In the genomic region with DNA sequence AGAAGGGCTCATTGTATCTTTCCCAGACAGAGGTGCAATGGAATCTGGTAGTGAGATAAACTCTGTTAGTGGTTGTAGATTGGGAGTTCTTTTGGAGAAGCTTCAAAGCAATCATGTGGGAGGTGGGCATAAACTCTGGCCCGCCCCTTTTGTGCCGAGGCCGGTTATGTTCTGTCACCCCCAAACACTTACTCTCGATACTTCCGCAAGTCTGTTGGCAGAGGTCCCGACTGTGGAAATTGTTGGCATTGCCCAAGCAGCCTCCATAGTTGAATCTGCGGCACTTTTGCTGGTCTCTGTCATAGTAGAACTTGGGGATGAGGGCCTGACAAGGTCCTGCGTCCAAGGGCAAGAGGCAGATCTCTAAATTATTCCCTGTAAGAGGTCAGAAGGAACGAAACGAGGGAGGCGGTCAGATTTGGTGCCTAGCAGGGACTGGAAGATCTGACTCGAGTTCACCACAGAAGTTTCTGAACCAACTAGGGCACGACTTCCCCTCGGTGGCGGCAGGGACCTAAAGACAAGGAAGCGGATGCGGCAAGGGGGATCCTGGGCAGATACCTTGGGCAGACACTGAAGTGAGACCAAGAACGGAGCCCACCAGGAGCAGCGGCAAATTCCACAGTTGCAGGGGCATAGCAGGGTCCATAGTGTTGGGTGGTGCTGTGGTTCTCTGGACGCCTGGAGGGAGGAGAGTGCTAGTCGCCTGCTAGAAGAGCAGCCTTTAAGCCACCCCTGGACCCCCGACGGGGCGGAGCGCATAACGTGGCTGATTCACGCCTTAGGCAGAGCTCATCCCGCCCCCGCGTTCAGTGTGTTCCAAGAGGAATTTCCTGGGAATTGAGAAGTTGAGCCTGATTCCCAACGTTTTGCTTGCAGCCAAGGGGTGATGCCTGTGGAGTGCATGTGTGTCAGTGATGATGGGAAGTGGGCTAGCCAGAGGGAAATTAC, we compare ENCODE assay signal across 9 mouse cellular contexts. TPM values are rescaled to one million over a fixed set of nuclear protein-coding genes. Genes with fewer than 3 reads are reported as not detected.
DNase-seq lines count a peak whose midpoint lies in the region; ATAC-seq and TF ChIP-seq lines count a peak whose summit lies in the region.
"Had no signal": no experiment of that assay in that cellular context is flagged by ENCODE, and none has a peak within 500 bp of the region (broad histone marks: within the 10 kb centered on the region; RNA-seq: fewer than 3 reads in every experiment).

No protein-coding gene starts in this region.

- WGBS in forebrain, postnatal 0 days, result 26% methylated on average over 31 of the region's 31 CpGs
- 23% methylated on average over 31 of the region's 31 CpGs for WGBS in limb, embryonic 11.5 days
- WGBS in stomach, embryonic 14.5 days, result 22% methylated on average over 31 of the region's 31 CpGs

- ATAC-seq in forebrain, postnatal 0 days, result no peak
- peak; percentile 90 to 91 for ATAC-seq in hematopoietic stem cell, adult 5-6 weeks (replicated peaks in 1 of 2; ENCODE audit: insufficient read depth in 1 of 2, low FRiP score in 2 of 2, low TSS enrichment in 1 of 2, low read depth in 1 of 2, poor library complexity in 2 of 2, severe bottlenecking in 2 of 2)
- no peak for ATAC-seq in limb, embryonic 11.5 days (ENCODE audit: insufficient number of reproducible peaks, low FRiP score, low TSS enrichment, low read depth)
- peak; percentile 90 for ATAC-seq in megakaryocyte progenitor cell, adult 5-6 weeks (replicated peaks; ENCODE audit: poor library complexity)
- 0 out of 2 replicates have a peak, but pooled peaks have one; percentile 53 for ATAC-seq in stomach, embryonic 14.5 days (ENCODE audit: insufficient number of reproducible peaks, insufficient read depth, low FRiP score, low read depth)

- H3K9ac ChIP-seq in forebrain, postnatal 0 days, result no peak overlapping the region
- H3K9ac ChIP-seq in limb, embryonic 11.5 days (ENCODE audit: low read length), result no peak overlapping the region
- H3K9ac ChIP-seq in stomach, embryonic 14.5 days (replicated peaks; ENCODE audit: low read depth, low read length), result no peak overlapping the region

- H3K4me2 ChIP-seq in forebrain, postnatal 0 days (ENCODE audit: low read depth), result peak overlapping the region; percentile 21
- H3K4me2 ChIP-seq in limb, embryonic 11.5 days (ENCODE audit: low read depth, severe bottlenecking), result peak overlapping the region; percentile 29
- peak overlapping the region; percentile 43 for H3K4me2 ChIP-seq in stomach, embryonic 14.5 days (replicated peaks; ENCODE audit: low read depth, low read length)

- peaks cover 12% of the 10 kb centered on the region for H3K4me1 ChIP-seq in E14TG2a.4 (replicated peaks; ENCODE audit: low read depth, low read length)
- H3K4me1 ChIP-seq in forebrain, postnatal 0 days (ENCODE audit: insufficient read depth), result no peaks in the 10 kb centered on the region
- no peaks in the 10 kb centered on the region for H3K4me1 ChIP-seq in limb, embryonic 11.5 days (ENCODE audit: control insufficient read depth, insufficient read depth, low read length)
- no peaks in the 10 kb centered on the region for H3K4me1 ChIP-seq in stomach, embryonic 14.5 days (ENCODE audit: control insufficient read depth, insufficient read depth, low read length)

- TF ChIP-seq CTCF in E14TG2a.4 (conservative IDR thresholded peaks at IDR 0.05; ENCODE audit: low read length), result no peak
- no peak for TF ChIP-seq CTCF in forebrain, postnatal 0 days (IDR thresholded peaks at IDR 0.05; ENCODE audit: low read depth)

- H3K27ac ChIP-seq in forebrain, postnatal 0 days (ENCODE audit: low read depth, low read length), result no peak overlapping the region
- no peak overlapping the region for H3K27ac ChIP-seq in limb, embryonic 11.5 days (replicated peaks; ENCODE audit: low read depth, low read length)
- H3K27ac ChIP-seq in stomach, embryonic 14.5 days (ENCODE audit: low read length), result no peak overlapping the region

- no peaks in the 10 kb centered on the region for H3K36me3 ChIP-seq in E14TG2a.4 (ENCODE audit: insufficient read depth, low read length)
- H3K36me3 ChIP-seq in forebrain, postnatal 0 days (ENCODE audit: insufficient read depth), result no peaks in the 10 kb centered on the region
- H3K36me3 ChIP-seq in limb, embryonic 11.5 days (ENCODE audit: control insufficient read depth, insufficient read depth, low read length), result no peaks in the 10 kb centered on the region
- H3K36me3 ChIP-seq in stomach, embryonic 14.5 days (ENCODE audit: control insufficient read depth, insufficient read depth, low read length), result no peaks in the 10 kb centered on the region

- peaks cover 17% of the 10 kb centered on the region for H3K27me3 ChIP-seq in E14TG2a.4 (ENCODE audit: insufficient read depth, low read length)
- H3K27me3 ChIP-seq in forebrain, postnatal 0 days (ENCODE audit: insufficient read depth, low read length), result peaks cover 5% of the 10 kb centered on the region; the same call in 1 of the 2 replicates
- peaks cover 2% of the 10 kb centered on the region for H3K27me3 ChIP-seq in limb, embryonic 11.5 days (ENCODE audit: control insufficient read depth, insufficient read depth, low read length)
- H3K27me3 ChIP-seq in stomach, embryonic 14.5 days (ENCODE audit: control insufficient read depth, insufficient read depth, low read length), result no peaks in the 10 kb centered on the region

- H3K9me3 ChIP-seq in E14TG2a.4 (ENCODE audit: low read length), result no peaks in the 10 kb centered on the region
- H3K9me3 ChIP-seq in forebrain, postnatal 0 days (ENCODE audit: low read length), result no peaks in the 10 kb centered on the region
- H3K9me3 ChIP-seq in limb, embryonic 11.5 days (ENCODE audit: control insufficient read depth, low read length), result no peaks in the 10 kb centered on the region
- no peaks in the 10 kb centered on the region for H3K9me3 ChIP-seq in stomach, embryonic 14.5 days (ENCODE audit: control insufficient read depth, low read depth, low read length)

- peak overlapping the region; percentile 69 for H3K4me3 ChIP-seq in E14TG2a.4 (replicated peaks; ENCODE audit: low read length)
- H3K4me3 ChIP-seq in forebrain, postnatal 0 days (ENCODE audit: low read depth, low read length), result no peak overlapping the region
- H3K4me3 ChIP-seq in limb, embryonic 11.5 days (ENCODE audit: low read depth, low read length), result no peak overlapping the region
- peak overlapping the region; percentile 18 for H3K4me3 ChIP-seq in stomach, embryonic 14.5 days (ENCODE audit: low read depth, low read length)

- DNase-seq in adrenal gland, adult 8-10 months, result peak; percentile 5
- DNase-seq in forebrain, postnatal 0 days, result no peak
- peak; percentile 27 for DNase-seq in limb, embryonic 11.5 days (ENCODE audit: low spot score)
- DNase-seq in thymus, postnatal 10 days (ENCODE audit: low spot score in 2 of 2), result no peak

RNA-seq across cellular contexts. Expression of a gene that starts 20.8 kb away (rescaled TPM):
- 1 to 10 TPM in 3 of 4 experiments, under 1 TPM in 1; 0.75 to 1.6 (median 1.2) TPM for total RNA-seq in adrenal gland, adult 8-10 months (2022)
- 0.08 and 1.7 TPM in 2 replicates for total RNA-seq in forebrain, postnatal 0 days (2014; rRNA removed)
- 0.30 and 0.33 TPM in 2 replicates for polyA plus RNA-seq in forebrain, postnatal 0 days (2015; fragmentation: Nextera tagmentation; extraction: Ambion mirVana)
- total RNA-seq in hematopoietic stem cell, adult 5-6 weeks (2017), result not detected in 2 replicates
- 0.56 and 0.92 TPM in 2 replicates for polyA plus RNA-seq in limb, embryonic 11.5 days (2014; fragmentation: Nextera tagmentation; extraction: Ambion mirVana)
- total RNA-seq in megakaryocyte progenitor cell, adult 5-6 weeks (2015), result 2.7 and 3.3 TPM in 2 replicates
- 0.57 and 1.4 TPM in 2 replicates for total RNA-seq in megakaryocyte progenitor cell, adult 5-6 weeks (2017)
- 2.3 TPM in 2 replicates for polyA plus RNA-seq in stomach, embryonic 14.5 days (2014; fragmentation: Nextera tagmentation; extraction: Ambion mirVana)

RNA-seq across cellular contexts. Expression of a gene that starts 25.6 kb away (rescaled TPM):
- not detected for total RNA-seq in adrenal gland, adult 8-10 months (2022)
- not detected in 2 replicates for total RNA-seq in forebrain, postnatal 0 days (2014; rRNA removed)
- not detected in 2 replicates for polyA plus RNA-seq in forebrain, postnatal 0 days (2015; fragmentation: Nextera tagmentation; extraction: Ambion mirVana)
- total RNA-seq in hematopoietic stem cell, adult 5-6 weeks (2017), result not detected in 2 replicates
- not detected in 2 replicates for polyA plus RNA-seq in limb, embryonic 11.5 days (2014; fragmentation: Nextera tagmentation; extraction: Ambion mirVana)
- not detected in 2 replicates for total RNA-seq in megakaryocyte progenitor cell, adult 5-6 weeks (2015)
- not detected in 2 replicates for total RNA-seq in megakaryocyte progenitor cell, adult 5-6 weeks (2017)
- not detected in 2 replicates for polyA plus RNA-seq in stomach, embryonic 14.5 days (2014; fragmentation: Nextera tagmentation; extraction: Ambion mirVana)
- polyA plus RNA-seq: brain, embryonic 14.5 days had no signal

RNA-seq across cellular contexts. Expression of a gene that starts 35.8 kb away (rescaled TPM):
- 10 to 100 TPM; 23.1 to 45.2 (median 35.0) TPM for total RNA-seq in adrenal gland, adult 8-10 months (2022)
- 14.4 and 15.2 TPM in 2 replicates for total RNA-seq in forebrain, postnatal 0 days (2014; rRNA removed)
- polyA plus RNA-seq in forebrain, postnatal 0 days (2015; fragmentation: Nextera tagmentation; extraction: Ambion mirVana), result 21.4 and 28.8 TPM in 2 replicates
- total RNA-seq in hematopoietic stem cell, adult 5-6 weeks (2017), result 5.9 and 24.0 TPM in 2 replicates
- 44.2 and 46.6 TPM in 2 replicates for polyA plus RNA-seq in limb, embryonic 11.5 days (2014; fragmentation: Nextera tagmentation; extraction: Ambion mirVana)
- 11.2 and 12.3 TPM in 2 replicates for total RNA-seq in megakaryocyte progenitor cell, adult 5-6 weeks (2015)
- total RNA-seq in megakaryocyte progenitor cell, adult 5-6 weeks (2017), result 6.0 and 6.7 TPM in 2 replicates
- polyA plus RNA-seq in stomach, embryonic 14.5 days (2014; fragmentation: Nextera tagmentation; extraction: Ambion mirVana), result 79.1 and 83.7 TPM in 2 replicates

Comparison
In these comparisons a context has a peak if more than half of its experiments do, and no peak if none do; other contexts are left out.
1. H3K4me3 ChIP-seq: peak in E14TG2a.4 (single experiment) and stomach, embryonic 14.5 days (single experiment); none in forebrain, postnatal 0 days (single experiment) and limb, embryonic 11.5 days (single experiment).
2. DNase-seq: peak in adrenal gland, adult 8-10 months (single experiment) and limb, embryonic 11.5 days (single experiment); none in forebrain, postnatal 0 days (single experiment) and thymus, postnatal 10 days (0 of 2).
3. ATAC-seq: peak in hematopoietic stem cell, adult 5-6 weeks (2 of 2), megakaryocyte progenitor cell, adult 5-6 weeks (single experiment) and stomach, embryonic 14.5 days (single experiment); none in forebrain, postnatal 0 days (single experiment) and limb, embryonic 11.5 days (single experiment).
4. Peak in every context shown above with its lines, with median percentiles within 50 percentile points of each other: H3K4me2 ChIP-seq.